Mouse (Mus musculus) megakaryocyte, embryonic 14.5 days (primary cell): ENCODE results near the gene Abat.

ENCODE experiments used
- FLI1 ChIP-seq: IDR thresholded peaks from 2 replicates; pipeline ENCODE4 v1.6.1; 2012; ENCODE audit warnings: low read length, inconsistent platforms, mixed read lengths
- GATA1 ChIP-seq: IDR thresholded peaks from 3 replicates; pipeline ENCODE4 v1.6.1; 2012; ENCODE audit warnings: mixed read lengths, low read length, inconsistent platforms, borderline replicate concordance

DNA sequence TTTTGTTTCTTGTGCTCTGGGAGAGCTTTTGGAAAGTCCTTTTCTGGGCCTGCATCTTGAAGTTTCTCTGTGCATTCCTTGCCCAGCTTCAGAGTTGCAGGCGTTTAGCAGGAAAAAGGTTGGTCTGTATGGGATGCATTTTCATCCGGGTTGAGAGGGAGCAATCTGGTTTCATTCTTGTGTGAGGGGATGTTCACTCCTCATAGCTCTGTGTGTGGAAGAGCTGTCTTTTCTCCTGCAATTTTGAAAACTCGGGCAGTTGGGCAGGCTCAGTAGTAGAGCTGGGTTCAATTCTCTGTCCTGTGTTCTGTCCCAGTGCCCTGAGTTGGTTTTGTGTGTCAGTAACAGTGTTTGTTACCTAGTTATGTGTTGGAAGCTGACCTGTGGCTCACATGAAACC lies 41.1 kb downstream of the Abat start:
- TF ChIP-seq GATA1, result no peak
- no peak for TF ChIP-seq FLI1
